Mouse (Mus musculus): ENCODE data around the gene BC049715.
"Not testable (repeated sequence)": the region's sequence is repeated elsewhere in the genome, so short reads cannot be mapped to it uniquely, and the experiment has no call there.

The BC049715 gene
- long read RNA-seq, experiment 1: 0 reads
- long read RNA-seq, experiment 2, partial matches to known transcripts: 0 of 1 reads
- long read RNA-seq, experiment 2, other reads (novel, unspliced or antisense): 1 of 1 reads

GRCm38 (mm10) chr6:136827516-136827880 lies at the start of gene BC049715:
BC049715 (plus strand) TSS chr6:136827626.
- intact Hi-C loops (cut with DNase I): no loop called here

- intact Hi-C loops (cut with DNase I): no loop called here
These were observed 45.9 kb upstream of the BC049715 start, which contains the start of gene Gucy2c for GRCm38 (mm10) chr6:136781377-136781986. Gucy2c (minus strand) TSS chr6:136781765.

DNA sequence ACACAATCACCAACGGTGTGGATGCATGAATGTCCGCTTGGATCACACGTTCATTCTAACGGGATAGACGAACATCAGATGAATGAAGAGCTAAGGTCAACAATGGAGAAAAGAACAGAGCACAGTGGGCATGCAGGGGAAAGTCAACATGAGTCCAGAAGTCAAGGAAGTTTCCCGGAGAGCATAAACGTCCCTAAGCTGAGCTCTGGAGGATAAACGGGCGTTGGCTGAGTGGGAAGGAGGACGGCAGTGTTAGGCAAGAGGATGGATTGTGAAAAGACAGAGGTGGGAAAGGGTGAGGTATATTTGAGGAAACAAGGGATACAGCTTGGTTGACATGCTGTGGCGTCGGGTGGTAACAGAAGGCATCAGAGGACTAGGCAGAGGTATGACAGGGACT lies 45.3 kb upstream of the BC049715 start:
- intact Hi-C loops (cut with DNase I): no loop called here

DNA sequence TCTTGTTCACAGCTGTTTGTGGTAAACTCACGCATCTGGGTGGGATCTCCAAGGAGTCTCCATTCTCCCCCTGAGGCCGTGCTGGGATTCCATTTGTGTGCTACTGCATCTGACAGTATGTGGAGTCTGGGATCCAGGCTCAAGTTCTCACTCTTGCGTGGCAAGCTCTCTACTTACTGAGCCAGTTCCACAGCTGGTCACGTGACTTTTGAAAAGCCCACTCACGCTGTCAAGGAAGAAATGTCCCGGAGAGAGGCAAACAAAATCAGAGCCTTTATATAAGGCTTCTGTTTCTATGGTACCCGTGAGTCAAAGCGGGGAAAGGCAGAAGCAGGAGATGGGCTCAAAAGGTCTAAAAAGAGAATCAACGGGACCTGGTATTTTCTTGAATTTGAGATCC lies 44.7 kb upstream of the BC049715 start:
- intact Hi-C loops (cut with DNase I): no loop called here

DNA sequence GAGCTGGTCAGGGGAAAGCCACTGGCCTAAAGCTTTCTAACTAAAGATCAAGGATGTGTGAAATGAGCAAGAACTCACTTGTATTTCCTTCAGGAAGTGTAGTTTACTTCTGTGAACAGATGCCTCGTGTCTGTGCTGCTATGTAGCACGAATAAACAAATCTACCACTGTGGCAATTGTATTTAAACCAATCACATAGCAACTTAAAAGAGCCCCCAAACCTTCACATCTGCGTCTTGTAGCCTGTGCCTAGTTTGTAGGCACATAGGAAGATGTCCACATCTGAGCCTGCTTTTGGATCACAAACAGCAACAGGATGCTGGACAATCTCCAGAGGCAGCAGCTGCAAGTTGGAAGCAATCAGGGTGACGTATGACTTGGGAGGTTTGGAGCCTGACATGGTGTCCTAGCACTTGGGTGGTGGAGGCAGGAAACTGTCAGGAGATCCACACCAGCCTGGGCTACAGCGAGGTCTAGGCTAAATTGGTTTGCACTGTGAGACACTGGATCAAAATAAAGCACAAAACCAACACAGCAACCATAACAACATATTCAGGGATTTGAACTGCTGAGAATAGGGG lies 37.9 kb upstream of the BC049715 start:
- intact Hi-C loops (cut with DNase I): no loop called here

GRCm38 (mm10) chr6:136792884-136793758 lies 34.3 kb upstream of the BC049715 start:
- intact Hi-C loops (cut with DNase I): no loop called here

- intact Hi-C loops (cut with DNase I): no loop called here
These were observed 33.4 kb upstream of the BC049715 start for GRCm38 (mm10) chr6:136793831-136794525.

DNA sequence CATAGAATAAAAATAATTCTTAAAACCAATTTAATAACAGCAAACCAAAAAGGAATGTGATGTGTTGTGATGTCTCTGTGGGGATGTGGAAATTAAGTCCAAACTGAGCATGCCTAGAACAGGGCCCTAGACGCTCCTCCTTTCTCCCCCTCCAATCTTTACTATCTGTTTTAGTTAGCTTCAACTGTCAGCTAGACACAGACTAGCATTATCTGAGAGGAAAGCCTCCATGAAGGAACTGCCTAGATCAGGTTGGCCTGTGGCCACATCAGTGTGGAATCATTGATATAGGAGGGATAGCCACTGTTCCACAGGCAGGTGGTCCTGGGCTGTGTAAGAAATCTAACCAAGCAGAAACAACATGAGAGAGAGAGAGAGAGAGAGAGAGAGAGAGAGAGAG lies 32.3 kb upstream of the BC049715 start:
- intact Hi-C loops (cut with DNase I): no loop called here

DNA sequence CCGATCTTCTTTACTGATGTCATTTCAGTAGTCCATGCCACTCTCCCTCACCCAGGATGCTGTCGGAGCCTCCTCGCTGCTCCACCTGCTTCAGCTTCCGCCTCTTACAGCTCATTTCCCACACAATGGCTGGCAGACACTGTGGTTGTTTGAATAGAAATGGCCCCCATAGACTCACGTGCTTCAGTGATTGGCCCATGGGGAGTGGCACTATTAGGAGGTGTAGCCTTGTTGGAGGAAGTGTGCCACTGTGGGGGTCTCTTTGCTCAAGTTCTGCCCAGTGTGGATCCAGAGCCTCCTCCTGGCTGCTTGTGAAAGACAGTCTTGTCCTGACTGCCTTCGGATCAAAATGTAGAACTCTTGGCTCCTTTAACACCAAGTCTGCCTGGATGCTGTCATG lies 31.6 kb upstream of the BC049715 start:
- intact Hi-C loops (cut with DNase I): no loop called here

- intact Hi-C loops (cut with DNase I): not testable (repeated sequence)
These were observed 29.3 kb upstream of the BC049715 start for GRCm38 (mm10) chr6:136797874-136798693.

- intact Hi-C loops (cut with DNase I): no loop called here
These were observed 26.7 kb upstream of the BC049715 start for GRCm38 (mm10) chr6:136800710-136801109.

- intact Hi-C loops (cut with DNase I): no loop called here
These were observed 26.2 kb upstream of the BC049715 start for GRCm38 (mm10) chr6:136801274-136801673.

DNA sequence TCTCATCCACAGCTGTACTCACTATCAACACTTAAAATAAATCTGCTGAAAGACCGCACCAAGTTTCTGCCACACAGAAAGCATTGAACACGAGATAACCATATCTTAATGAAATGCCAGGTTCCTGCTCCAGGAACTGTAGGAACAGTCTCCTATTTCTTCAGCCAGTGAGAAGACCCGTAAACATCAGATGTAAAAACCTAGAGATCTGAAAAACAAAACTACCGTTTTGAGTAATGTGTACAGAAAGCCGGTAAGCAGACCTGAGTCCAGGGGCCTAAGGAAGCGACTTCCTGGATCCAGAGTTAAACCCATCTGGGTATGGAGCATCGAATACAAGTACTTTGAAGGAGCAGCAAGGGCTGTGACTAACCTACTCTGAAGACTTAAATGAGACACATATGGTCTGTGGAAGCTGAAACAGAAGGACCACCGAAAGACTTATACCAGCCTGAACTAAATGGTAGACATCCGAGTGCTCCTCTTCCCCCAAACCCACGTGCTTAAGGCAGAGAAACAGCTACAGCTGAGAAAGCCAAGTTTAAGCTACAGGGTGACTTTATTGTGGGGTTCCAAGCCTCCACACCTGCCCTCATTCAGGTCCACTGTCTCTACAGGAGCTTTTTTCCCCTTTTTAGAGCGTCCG lies 24.2 kb upstream of the BC049715 start:
- intact Hi-C loops (cut with DNase I): no loop called here

- intact Hi-C loops (cut with DNase I): no loop called here
These were observed 23.4 kb upstream of the BC049715 start, which contains the start of gene Hist4h4 for GRCm38 (mm10) chr6:136803739-136804633. Hist4h4 (minus strand) TSS chr6:136804415.

GRCm38 (mm10) chr6:136804705-136805408 lies 22.6 kb upstream of the BC049715 start:
- intact Hi-C loops (cut with DNase I): no loop called here

GRCm38 (mm10) chr6:136805409-136805775 lies 22.0 kb upstream of the BC049715 start:
- intact Hi-C loops (cut with DNase I): no loop called here

DNA sequence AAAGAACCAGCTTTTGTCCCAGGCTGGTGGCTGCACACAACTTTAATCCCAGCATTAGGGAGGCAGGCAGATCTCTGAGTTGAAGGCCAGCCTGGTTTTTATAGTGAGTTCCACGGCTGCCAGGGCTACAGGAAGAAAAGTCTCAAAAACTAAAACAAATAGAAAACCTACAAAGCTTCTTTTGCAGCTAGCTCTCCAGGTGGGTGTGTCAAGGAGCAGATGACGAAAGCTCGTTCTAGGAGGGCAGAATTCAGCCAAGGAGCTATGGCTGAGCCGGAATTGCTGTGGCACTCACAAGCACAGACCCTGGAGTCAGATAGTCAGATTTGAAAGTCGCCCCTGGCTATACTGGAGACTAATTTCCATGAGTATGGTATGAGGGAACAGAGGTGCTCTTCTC lies 20.6 kb upstream of the BC049715 start:
- intact Hi-C loops (cut with DNase I): no loop called here

DNA sequence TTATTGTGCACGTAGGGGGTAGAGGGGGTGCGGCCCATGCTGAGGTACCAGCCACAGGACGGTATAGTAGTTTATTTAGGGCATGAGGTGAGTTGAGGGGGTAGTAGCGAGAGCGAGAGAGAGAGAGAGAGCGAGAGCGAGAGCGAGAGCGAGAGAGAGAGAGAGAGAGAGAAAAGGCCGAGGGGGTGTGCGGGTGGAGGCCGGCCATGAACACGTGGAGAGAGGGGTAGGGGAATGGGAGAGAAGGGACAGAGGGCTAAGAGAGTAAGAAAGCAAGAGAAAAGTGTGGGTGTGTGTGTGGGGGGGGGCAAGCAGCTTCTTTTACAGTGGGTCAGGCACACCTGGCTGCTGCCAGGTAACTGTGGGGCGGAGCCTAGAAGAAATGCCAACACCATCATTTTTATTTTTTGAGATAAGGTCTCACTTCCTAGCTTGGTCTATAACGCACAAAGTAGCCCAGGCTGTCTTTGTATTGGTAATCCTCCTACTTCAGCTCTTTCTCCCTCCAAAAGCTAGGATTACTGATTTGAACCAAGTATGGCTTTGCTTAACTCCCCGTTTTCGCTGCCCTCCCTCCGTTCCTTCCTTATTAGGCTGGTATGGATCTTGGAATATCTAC lies 19.9 kb upstream of the BC049715 start:
- intact Hi-C loops (cut with DNase I): loop anchor here (2.0 kb wide), 1 partner anchor 17 kb away; no protein-coding TSS in a partner anchor

Data from adrenal gland (tissue).